Mouse (Mus musculus): Measurements from ENCODE around the gene Hfe2.

The Hfe2 gene

DNA sequence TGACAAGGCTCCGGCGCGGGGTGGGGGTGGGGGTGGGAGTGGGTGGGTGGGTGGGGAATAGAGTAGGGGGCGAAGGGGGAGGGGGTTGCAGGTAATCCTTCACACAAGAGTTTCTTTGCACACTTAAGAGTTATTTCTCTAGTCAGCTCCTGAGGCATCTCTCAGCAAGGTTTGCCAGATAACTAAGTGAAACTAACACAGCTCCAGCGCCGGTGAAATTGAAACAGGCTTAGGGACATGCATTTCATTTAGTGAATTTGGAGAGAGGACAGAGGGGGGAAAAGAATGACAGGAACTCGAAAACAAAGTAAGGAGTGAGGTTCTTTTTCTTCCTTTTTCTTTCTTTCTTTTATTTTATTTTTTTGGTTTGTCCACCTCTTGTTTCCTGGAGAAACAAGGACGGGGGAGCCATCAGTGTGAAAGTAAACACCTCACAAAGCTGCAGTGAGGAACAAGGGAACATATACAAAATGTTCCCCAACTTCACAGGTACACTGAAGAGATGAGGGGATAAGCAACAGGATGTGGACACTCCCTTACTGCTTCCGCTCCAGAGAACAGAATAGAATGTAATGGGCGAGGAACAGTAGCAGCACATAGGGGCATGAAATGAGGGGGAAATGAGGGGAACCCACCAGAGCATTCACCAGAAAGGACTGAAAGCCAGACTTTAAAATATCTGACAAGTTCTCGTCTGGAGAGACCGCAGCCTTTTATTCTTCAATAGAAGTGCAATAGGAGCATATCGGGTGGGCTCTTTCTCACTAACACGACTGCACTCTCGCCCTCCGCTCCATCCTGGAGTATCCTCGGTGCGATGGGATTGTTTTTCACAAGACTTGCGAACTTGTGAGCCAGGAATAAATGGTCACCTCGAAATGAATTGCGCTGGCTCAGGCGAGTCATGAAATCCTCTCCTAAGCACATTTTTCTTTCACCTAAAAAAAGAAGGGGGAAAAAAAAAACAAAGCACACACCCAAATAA is 32.0 kb downstream of the Hfe2 start:
- in situ Hi-C loops (cut with MseI, MboI) = no loop called here

DNA sequence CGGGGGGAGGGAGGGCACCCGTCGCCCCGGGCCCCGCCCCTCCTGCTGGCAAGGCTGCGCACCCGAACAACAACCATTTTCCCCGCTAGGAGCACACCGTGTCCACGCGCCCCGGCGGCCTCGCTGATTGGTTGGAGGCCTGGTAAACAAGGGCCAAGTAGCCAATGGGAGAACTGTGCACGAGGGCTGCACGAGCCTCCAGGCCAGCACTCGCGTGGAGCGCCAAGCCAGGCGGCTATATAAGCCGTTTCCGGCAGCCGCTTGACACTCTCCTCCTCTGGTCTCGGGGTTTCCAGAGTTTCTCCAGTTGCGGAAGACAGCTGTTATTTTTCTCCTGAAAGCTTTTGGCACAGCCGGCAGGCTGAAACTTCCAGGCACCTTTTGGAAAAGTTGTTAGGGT is 32.7 kb downstream of the Hfe2 start, which contains the start of gene Txnip:
Gene Txnip (plus strand): TSS at position 264 of the 400 bp plus-strand sequence.
- in situ Hi-C loops (cut with MseI, MboI) = no loop called here

DNA sequence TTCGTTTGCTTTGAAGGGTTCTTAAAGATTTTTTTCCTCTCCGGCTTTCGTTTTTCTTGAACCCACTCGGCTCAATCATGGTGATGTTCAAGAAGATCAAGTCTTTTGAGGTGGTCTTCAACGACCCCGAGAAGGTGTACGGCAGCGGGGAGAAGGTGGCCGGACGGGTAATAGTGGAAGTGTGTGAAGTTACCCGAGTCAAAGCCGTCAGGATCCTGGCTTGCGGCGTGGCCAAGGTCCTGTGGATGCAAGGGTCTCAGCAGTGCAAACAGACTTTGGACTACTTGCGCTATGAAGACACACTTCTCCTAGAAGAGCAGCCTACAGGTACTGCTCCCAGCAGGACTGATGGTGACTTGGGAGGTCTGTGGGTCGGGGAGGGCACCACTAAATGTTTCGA is 33.2 kb downstream of the Hfe2 start:
- in situ Hi-C loops (cut with MseI, MboI) = no loop called here

DNA sequence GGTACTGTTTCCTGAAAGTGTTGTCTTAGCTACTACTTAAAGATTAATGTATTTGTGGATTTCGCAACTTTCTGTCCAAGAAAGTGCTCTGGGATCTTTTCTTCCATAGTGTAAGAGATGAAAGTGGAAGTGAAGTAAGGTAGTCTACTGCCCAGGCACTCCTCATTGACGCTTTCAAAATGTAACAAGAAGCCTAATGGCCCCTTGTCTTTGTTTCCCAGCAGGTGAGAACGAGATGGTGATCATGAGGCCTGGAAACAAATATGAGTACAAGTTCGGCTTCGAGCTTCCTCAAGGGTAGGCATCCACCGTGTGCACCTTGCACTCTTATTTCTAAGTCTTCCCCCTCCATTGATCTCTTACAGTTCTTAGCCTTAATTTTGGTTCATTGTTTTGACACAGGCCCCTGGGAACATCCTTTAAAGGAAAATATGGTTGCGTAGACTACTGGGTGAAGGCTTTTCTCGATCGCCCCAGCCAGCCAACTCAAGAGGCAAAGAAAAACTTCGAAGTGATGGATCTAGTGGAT is 33.8 kb downstream of the Hfe2 start:
- in situ Hi-C loops (cut with MseI, MboI) = no loop called here

DNA sequence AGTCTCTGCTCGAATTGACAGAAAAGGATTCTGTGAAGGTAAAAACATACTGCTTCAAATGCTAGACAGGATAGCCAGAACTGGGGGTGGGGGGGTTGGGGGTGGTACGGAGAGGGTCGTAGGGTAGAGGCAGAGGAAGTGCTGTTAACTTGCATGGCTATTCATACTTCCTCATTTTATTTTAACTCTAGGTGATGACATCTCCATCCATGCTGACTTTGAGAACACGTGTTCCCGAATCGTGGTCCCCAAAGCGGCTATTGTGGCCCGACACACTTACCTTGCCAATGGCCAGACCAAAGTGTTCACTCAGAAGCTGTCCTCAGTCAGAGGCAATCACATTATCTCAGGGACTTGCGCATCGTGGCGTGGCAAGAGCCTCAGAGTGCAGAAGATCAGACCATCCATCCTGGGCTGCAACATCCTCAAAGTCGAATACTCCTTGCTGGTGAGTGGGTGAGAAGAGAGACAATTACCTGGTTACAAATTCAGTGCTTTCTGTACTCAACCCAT is 34.5 kb downstream of the Hfe2 start:
- in situ Hi-C loops (cut with MseI, MboI) = no loop called here

DNA sequence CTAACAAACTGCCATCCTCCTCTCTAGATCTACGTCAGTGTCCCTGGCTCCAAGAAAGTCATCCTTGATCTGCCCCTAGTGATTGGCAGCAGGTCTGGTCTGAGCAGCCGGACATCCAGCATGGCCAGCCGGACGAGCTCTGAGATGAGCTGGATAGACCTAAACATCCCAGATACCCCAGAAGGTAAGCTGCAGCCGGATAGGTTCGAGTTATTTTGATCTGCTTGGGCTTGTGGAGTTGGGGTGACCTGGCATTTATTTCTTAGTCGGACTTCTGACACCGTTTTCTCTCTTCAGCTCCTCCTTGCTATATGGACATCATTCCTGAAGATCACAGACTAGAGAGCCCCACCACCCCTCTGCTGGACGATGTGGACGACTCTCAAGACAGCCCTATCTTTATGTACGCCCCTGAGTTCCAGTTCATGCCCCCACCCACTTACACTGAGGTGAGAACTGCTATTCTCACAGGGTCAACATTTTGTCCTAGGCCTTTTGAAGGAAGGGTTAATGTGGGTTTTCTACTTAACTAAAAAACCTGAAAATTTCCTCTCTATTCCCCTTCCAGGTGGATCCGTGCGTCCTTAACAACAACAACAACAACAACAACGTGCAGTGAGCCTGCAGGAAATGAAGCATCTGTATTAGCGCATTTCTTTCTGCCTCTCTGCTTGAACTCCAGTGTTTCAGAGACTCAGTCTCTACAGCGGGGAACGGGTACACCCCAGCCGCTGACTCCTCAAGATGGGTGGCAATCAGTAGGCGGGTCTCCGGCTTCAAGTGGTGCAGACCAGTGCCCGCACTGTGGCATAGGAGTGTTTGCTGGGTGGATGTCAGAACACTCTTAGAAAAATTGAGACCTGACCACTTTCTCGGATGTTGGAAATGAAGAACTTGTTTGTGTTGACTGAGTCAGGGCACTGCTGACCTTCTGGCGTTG is 35.2 kb downstream of the Hfe2 start:
- in situ Hi-C loops (cut with MseI, MboI) = no loop called here

DNA sequence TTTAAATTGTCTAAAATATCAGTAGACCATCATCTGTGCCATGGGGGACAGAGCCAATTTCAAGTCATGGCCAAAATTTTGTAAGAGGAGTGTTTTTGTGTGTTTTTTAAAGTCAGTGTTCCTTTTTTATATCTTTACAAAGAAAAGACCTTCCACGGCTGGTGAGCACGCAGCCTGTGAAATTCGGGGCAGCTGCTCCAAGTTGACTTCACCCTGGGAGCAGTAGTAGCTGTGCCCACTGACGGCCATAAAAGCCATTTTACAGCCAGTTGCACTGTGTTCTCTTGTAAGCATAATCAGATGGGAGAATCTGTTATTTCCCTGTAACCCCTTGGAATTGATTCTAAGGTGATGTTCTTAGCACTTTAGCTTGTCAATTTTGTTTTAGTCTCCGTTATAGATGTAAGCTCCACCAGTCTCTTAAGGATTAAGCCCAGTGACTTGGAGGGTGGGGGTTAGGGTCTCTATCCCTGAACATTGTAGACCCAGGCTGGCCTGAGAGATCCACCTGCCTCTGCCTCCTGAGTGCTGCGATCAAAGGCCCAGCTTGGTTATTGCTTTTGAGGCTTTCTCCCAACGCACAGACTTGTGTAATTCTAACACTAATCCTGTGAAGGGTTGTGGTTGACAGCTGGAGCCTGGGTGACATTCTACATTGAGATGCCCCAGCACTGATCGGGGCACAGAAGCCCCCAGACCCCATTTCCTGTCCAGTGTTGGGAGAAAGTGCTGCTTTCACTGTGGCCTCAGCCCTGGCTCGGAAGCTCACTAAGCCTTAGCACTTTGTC is 36.1 kb downstream of the Hfe2 start:
- in situ Hi-C loops (cut with MseI, MboI) = no loop called here

DNA sequence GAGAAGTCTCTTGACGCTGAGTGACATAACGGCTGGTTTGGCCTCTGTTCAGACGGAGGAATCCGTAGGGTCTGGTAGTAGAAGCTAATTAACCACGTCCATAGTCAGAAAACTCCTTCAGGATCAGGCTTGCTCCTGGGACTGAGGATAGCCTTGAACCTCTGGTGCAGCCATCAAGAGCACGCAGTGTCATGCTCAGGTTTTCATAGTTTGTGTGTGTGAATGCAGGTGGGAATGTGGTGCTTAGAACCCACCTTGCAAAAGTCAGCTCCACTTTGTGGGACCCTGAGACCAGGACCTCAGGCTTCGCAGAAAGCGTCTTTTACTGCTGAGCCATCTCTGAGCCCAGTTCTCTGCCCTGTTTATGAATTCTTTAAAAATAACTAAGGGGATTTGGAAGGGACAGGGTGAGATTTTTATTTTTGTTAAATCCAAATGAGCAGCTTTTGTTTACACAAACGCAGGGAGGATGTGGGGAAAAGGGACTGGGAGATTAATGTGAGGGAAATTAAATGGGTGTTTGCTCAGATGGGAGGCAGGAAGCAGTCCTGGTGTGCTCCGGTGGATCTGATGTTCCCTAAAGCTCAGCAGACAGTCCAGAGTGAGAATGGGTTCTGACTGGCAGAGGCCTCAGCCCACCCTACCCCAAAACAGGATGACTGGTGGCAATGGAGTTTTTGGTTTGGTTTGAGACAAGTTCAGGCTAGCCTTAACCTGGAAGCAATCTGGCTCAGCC is 37.1 kb downstream of the Hfe2 start:
- in situ Hi-C loops (cut with MseI, MboI) = no loop called here

DNA sequence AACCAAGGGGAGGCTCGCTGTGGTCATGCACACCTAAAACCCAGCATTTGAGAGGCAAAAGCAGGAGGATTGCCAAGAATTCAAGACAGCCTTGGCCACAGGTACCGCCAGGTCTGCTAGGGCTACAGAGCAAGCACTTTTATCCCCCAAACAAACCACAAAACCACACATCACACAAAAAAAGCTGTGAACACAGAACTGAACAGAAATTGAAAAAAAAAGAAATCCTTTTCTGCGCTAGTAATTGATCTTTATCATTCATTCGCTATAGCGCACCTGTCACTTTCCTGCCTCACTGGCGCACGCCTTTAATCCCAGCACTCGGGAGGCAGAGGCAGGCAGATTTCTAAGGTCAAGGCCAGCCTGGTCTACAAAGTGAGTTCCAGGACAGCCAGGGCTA is 38.3 kb downstream of the Hfe2 start:
- in situ Hi-C loops (cut with MseI, MboI) = no loop called here

DNA sequence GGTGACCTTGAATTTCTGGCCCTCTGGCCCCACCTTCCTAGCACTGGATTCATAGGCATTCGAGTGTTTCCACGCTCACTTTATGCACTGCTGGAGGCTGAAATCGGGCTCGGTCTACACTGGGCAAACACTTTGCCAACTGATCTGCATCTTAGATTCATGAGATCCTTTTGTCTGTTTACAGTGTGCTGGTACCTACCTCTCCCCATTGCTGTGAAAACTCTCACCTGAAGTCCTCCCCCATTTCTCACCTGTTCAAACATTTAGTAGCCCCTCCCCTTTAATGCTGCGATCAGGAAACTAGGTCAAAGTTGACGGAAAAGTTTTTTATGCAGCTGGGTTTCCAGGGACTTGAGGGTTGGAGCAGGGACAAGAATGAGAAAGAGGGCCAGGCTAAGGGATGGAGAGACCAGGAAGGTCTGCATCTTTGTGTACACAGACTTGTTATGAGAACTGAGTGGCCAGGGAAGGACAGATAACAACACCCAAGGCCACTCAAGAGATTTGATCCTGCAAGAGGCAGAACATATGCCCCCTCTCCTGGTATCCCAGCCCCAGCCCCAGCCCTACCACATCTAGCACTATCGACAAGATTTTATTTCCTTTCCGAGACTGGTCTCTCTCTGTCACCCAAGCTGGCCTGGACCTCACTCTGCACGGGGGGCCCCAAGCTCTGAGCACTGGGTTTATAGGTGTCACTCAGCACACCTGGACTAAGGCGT is 39.1 kb downstream of the Hfe2 start:
- in situ Hi-C loops (cut with MseI, MboI) = no loop called here

DNA sequence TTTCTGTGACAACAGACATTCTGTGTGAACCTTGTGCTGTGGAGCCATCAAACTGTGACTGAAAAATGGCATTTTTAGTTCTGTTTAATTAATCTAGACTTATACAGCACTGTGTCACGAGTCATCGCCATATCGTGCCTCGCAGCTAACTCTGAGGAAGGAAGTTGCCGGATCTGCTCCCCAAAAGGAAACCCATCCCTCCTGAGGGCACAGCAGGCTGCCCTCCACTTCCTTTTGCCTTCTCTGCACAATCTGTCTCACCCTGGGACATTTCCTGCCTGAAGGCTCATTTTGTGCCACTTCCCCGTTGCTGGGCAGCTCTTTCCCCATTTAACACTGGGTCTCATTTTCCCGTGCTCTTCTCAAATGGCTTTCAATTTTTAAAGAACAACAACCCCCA is 39.7 kb downstream of the Hfe2 start:
- in situ Hi-C loops (cut with MseI, MboI) = no loop called here

DNA sequence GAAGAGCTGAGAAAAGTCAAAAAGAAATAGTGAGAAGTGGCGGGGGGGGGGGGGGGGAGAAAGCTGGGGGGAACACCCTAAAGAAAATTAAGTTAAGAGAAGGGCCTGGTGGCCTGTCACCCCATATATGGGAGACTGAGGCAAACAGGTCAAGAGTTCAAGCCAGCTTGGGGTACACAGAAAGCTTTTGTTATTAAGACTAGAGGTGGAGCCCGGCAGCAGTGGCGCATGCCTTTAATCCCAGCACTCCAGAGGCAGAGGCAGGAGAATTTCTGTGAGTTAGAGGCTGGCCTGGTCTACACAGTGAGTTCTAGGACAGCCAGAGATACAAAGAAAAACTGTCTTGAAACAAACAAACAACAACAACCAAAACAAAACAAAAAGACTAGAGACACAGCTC is 40.1 kb downstream of the Hfe2 start:
- in situ Hi-C loops (cut with MseI, MboI) = no loop called here

DNA sequence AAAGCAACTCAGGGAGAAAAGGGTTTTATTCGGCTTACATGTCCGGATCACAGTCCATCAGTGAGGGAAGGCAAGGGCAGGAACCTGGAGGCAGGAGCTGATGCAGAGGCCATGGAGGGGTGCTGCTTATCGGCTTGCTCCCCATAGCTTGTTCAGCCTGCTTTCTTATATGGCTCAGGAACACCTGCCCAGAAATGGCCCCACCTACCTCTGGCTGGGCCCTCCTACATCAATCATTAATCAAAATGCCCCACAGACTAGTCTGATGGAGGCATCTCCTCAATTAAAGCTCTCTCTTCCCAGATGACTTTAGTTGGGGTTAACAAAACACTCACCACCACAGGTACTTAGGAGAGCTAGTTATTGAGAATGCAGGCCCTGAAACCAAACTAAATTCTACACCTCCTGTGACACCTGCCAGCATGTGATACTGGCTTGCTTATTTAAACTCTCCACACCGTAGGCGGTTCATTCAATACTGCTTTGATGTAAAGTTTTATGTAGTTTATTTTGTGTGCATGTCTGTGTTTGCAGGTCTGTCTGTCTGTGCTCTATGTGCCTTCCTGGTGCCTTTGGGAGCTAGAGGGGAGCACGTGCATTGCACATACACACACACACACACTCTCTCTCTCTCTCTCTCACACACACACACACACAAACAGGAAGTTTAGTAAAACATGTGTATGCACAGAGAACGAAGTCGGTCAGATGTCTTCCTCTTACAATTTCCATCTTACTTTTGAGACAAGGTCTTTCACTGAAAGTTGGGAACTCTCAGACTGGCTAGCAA is 41.9 kb downstream of the Hfe2 start:
- in situ Hi-C loops (cut with MseI, MboI) = no loop called here

DNA sequence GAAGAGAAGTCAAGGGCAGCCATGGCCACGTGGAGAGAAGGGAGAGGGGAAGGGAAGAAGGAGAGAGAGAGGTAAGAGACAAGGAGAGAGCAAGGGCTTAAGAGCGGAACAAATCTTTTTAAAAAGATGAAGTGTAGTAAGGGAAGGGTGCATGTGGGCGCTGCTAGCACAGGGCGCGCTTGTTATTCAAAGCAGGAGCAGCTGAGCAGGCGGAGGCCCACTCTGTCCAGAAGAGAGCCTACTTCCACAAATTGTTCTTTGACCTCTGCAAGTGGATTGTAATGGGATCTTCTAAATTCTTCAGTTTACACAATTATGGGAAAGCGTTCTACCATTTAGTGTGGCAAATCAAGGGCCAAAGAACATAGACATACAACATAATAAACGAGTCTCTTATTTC is 43.6 kb downstream of the Hfe2 start:
- in situ Hi-C loops (cut with MseI, MboI) = no loop called here

DNA sequence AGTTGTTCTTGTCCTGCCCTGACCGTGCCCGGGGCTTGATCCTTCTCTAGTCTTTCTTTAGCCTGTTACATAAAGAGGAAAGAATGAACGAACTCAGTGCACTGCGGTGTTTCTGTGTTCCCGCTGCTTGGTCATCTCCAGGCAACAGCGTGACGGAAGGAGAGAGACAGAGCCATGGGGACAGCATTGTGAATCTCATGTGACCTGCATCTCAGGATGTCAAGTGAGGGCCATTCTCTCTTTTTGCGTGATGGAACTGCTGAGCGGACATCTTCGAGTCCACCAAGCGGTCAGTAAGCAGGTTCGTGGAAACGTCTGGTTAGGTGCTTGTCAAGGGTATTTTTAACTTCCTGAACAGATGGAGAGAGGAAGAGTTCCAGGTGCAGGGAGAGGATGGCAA is 44.5 kb downstream of the Hfe2 start:
- in situ Hi-C loops (cut with MseI, MboI) = no loop called here

DNA sequence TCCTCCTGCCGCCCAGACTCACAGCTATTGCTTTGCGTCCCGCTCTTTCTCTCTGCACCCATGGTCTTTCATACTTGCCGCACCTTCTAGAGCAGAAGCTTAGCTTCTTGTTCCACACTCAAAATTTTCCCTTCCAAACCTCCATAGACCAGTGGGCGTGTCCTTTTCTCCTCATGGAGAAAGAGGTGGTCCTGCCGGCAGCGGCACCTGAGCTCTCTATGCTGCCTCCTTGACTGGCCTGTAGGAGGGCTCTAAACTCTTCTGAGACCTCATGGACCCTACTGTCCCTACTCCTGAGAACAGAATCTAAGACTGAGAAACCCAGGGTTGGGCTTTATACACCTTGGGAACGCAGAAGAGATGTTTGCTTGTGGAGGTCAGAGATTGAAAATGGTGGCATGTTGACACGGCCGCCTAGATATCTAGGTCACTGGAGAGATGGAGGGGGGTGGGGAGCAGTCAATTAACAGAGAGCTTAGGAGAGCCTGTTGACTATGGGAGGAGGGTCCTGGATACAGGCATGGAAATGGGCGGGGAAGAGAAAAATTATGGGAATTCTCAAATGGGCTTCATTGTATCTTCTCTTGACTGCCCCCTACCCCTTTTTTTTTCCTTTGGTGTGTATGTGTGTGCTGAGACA is 45.1 kb downstream of the Hfe2 start:
- in situ Hi-C loops (cut with MseI, MboI) = no loop called here

DNA sequence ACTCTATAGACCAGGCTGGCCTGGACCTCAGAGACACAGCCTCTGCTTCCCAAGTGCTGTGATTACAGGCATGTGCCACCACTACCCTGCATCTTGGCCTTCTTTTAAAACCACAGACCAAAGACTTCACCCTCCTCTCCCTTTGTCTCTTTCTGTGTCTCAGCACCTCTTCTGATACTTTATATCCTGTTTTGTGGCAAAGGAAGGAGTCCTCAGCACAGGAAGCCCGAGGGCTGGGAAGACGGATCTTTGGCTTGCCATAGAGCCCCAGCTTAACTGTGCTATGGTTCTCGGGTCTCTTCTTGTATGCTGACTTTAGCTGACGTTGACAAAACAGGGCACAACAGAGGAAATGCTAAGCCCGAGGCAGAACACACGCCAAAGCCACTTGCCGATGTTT is 45.7 kb downstream of the Hfe2 start:
- in situ Hi-C loops (cut with MseI, MboI) = no loop called here

DNA sequence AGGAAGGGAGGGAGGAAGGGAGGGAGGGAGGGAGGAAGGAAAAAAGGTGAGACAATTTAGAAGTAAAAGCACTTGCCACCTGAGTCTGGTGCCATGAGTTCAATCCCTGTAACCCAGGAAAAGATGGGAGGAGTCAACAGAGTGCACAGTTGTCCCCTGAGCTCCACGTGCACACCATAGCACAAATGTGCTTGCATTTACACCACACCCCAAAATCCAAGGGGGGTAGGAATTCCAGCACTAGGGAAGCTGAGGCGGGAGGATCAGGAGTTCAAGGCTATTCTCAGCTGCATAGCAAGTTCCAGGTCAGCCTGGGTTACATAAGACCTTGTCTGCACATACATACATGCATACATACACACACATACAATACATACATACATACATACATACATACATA is 46.4 kb downstream of the Hfe2 start:
- in situ Hi-C loops (cut with MseI, MboI) = no loop called here

Data from mouse trophoblast stem cell (cell line).